Mouse (Mus musculus): Measurements from ENCODE around the gene Gtf3c5.

- peak; percentile 84 for TF ChIP-seq CTCF (IDR thresholded peaks at IDR 0.05; ENCODE audit: low read depth, low read length)
- TF ChIP-seq POLR2A (IDR thresholded peaks at IDR 0.05; ENCODE audit: insufficient read depth, low read length) = no peak
- no peak for TF ChIP-seq EP300 (IDR thresholded peaks at IDR 0.05; ENCODE audit: insufficient read depth, low read depth, low read length)
Measured at GRCm38 (mm10) chr2:28578003-28578402, 5.5 kb downstream of the Gtf3c5 start.

Measured in ES-Bruce4 (cell line).